Mouse (Mus musculus): ENCODE results near the gene Ctbp1. TPM values are rescaled to one million over a fixed set of nuclear protein-coding genes. Genes with fewer than 3 reads are reported as not detected.

The Ctbp1 gene
- total and polyA plus RNA-seq, 2 experiments from 2014 or later = 364 to 415 TPM

DNA sequence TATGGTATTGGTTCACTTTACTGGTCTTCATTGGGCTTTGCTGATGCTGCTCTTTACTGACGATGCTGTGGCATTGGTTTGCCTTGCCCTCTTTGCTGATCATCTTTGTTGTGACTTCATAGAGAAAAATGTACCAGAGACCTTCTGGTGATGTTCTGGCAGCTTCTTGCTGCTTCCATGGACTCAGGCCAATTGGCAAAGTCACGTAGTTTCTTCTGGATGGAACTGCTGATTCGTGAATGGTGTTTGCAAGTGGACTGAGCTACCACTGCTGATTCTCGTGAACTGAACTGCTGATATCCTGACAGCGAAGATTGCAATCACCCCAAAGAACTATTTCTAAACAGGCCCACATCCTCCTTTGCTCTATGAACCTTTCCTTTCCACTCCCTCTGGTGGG is 20.4 kb downstream of the Ctbp1 start:
- 86% methylated on average over 5 of the region's 5 CpGs for WGBS

DNA sequence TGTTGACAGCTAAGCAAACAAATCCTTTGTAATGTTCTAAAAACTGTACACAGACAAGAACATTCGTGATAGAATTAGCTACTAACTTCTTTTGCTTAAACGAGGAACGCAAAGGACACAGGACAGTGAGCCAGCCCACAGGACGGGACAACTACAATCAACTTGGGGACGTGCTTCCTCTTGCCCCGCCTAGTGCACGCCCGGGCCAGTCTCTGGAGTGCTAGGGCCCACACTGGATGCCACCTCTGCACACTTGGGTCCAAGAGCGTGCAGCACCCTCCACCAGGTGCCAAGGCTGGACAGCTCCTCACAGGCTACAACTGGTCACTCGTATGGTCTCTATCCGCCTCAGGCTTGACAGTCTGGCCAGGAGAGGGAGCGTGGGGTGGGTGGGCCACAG is 26.6 kb downstream of the Ctbp1 start:
- Histone ChIP-seq H3K4me2 (ENCODE audit: low read depth, low read length, poor library complexity, severe bottlenecking) (no peak overlapping the region), H3K27me3 (ENCODE audit: insufficient read depth, low read length) (no peaks in the 10 kb centered on the region), H3K9me3 (ENCODE audit: low read length) (no peaks in the 10 kb centered on the region), H3K27ac (ENCODE audit: low read depth, low read length) (no peak overlapping the region), H3K9ac (replicated peaks; ENCODE audit: low read length, poor library complexity, severe bottlenecking) (no peak overlapping the region), H3K4me1 (ENCODE audit: insufficient read depth, low read length) (no peaks in the 10 kb centered on the region), H3K4me3 (ENCODE audit: low read depth, low read length) (no peak overlapping the region), H3K36me3 (ENCODE audit: insufficient read depth, low read length) (peaks cover 53% of the 10 kb centered on the region)
- ATAC-seq (ENCODE audit: low FRiP score) (no peak), DNase-seq (ENCODE audit: low spot score) (no peak)
- WGBS = 87% methylated on average over 12 of the region's 12 CpGs
- TF ChIP-seq CTCF (IDR thresholded peaks at IDR 0.05) = no peak

More for the DNA sequence above, 20.4 kb downstream of the Ctbp1 start:
- ATAC-seq (ENCODE audit: low FRiP score) (no peak), DNase-seq (ENCODE audit: low spot score) (no peak)
- Histone ChIP-seq H3K27ac (ENCODE audit: low read depth, low read length) (no peak overlapping the region), H3K4me1 (ENCODE audit: insufficient read depth, low read length) (no peaks in the 10 kb centered on the region), H3K9me3 (ENCODE audit: low read length) (no peaks in the 10 kb centered on the region), H3K9ac (replicated peaks; ENCODE audit: low read length, poor library complexity, severe bottlenecking) (no peak overlapping the region), H3K27me3 (ENCODE audit: insufficient read depth, low read length) (no peaks in the 10 kb centered on the region), H3K4me3 (ENCODE audit: low read depth, low read length) (no peak overlapping the region), H3K36me3 (ENCODE audit: insufficient read depth, low read length) (peaks cover 77% of the 10 kb centered on the region), H3K4me2 (ENCODE audit: low read depth, low read length, poor library complexity, severe bottlenecking) (no peak overlapping the region)
- no peak for TF ChIP-seq CTCF (IDR thresholded peaks at IDR 0.05)

DNA sequence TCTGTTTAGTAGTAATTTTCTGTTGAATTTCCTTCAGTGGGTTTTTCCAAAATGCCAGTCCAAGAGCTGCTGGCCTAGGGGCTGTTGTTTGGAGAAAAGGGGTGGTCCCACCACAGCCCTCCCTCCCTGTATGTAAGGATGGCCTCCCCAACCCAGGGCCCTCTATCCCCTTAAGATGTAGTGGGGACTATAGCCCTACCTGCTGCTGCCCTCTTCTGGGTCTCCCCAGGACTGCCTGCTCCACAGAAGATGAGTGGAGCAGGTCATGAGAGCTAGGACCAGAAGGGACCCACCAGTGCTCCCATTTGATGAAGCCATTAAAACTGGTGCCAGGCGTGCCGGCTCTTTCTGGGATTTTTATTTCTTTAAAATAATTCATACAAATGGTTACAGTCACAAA is 27.4 kb downstream of the Ctbp1 start:
- no peak overlapping the region for H3K27ac ChIP-seq (ENCODE audit: low read depth, low read length)
- H3K4me2 ChIP-seq (ENCODE audit: low read depth, low read length, poor library complexity, severe bottlenecking) = no peak overlapping the region
- H3K9ac ChIP-seq (replicated peaks; ENCODE audit: low read length, poor library complexity, severe bottlenecking) = no peak overlapping the region
- TF ChIP-seq CTCF (IDR thresholded peaks at IDR 0.05) = peak; percentile 64
- H3K27me3 ChIP-seq (ENCODE audit: insufficient read depth, low read length) = no peaks in the 10 kb centered on the region
- no peak overlapping the region for H3K4me3 ChIP-seq (ENCODE audit: low read depth, low read length)
- DNase-seq (ENCODE audit: low spot score) (peak; percentile 34), ATAC-seq (ENCODE audit: low FRiP score) (no peak)
- 97% methylated on average over 2 of the region's 2 CpGs for WGBS
- no peaks in the 10 kb centered on the region for H3K9me3 ChIP-seq (ENCODE audit: low read length)
- H3K4me1 ChIP-seq (ENCODE audit: insufficient read depth, low read length) = no peaks in the 10 kb centered on the region
- H3K36me3 ChIP-seq (ENCODE audit: insufficient read depth, low read length) = peaks cover 53% of the 10 kb centered on the region

DNA sequence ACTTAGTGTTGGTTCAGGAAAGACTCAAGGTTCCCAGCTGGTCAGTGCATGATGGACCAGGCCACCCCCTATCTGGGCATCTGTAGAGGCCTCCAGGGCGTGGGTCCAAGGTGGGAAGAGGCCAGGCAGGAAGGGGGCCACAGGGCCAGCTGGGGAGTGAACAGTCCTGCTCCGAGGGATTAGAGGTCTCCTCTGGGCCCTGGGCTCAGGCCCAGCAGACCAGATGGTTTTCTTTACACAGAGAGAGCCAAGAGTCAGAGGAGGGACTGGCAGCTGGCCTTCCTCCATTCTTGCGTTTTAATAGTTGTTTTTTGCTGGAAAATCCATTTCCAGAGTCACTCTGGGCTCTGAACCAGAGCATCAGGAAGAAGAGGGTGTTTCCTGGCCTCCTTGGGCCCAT is 29.1 kb downstream of the Ctbp1 start:
- no peak overlapping the region for H3K9ac ChIP-seq (replicated peaks; ENCODE audit: low read length, poor library complexity, severe bottlenecking)
- no peak overlapping the region for H3K4me3 ChIP-seq (ENCODE audit: low read depth, low read length)
- DNase-seq (ENCODE audit: low spot score) = peak; percentile 85
- ATAC-seq (ENCODE audit: low FRiP score) = no peak
- no peaks in the 10 kb centered on the region for H3K9me3 ChIP-seq (ENCODE audit: low read length)
- H3K4me2 ChIP-seq (ENCODE audit: low read depth, low read length, poor library complexity, severe bottlenecking) = no peak overlapping the region
- H3K27ac ChIP-seq (ENCODE audit: low read depth, low read length) = 0 out of 2 replicates have a peak overlapping the region, but pooled peaks have one; percentile 32
- no peak for TF ChIP-seq CTCF (IDR thresholded peaks at IDR 0.05)
- H3K27me3 ChIP-seq (ENCODE audit: insufficient read depth, low read length) = no peaks in the 10 kb centered on the region
- 66% methylated on average over 3 of the region's 3 CpGs for WGBS
- peaks cover 45% of the 10 kb centered on the region for H3K36me3 ChIP-seq (ENCODE audit: insufficient read depth, low read length)
- no peaks in the 10 kb centered on the region for H3K4me1 ChIP-seq (ENCODE audit: insufficient read depth, low read length)

DNA sequence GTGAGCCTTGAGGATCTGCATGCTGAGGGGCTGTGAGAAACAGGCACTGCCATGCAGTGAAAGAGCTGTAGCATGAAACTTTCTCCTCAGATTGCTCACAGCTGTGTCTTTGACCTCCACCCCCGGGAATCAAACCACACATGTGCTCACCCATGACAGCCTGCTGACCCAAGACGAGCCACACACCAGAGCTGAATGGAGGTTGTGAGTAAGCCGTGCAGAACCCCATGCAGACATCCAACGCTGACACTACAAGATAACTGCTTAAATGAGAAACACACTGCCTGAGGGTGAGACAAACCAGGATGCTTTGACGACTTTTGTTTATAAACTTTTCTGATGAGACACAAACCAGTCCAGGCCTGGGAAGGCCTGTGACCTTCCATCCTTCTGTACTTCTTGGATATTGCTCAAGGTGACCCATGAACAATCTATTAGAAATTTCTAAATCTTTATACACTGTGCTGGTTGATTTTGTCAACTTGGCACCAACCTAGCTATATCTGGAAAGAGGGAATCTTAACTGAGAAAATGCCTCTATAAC is 30.3 kb downstream of the Ctbp1 start:
- H3K9me3 ChIP-seq (ENCODE audit: low read length) = no peaks in the 10 kb centered on the region
- WGBS = 86% methylated on average over 5 of the region's 5 CpGs
- ATAC-seq (ENCODE audit: low FRiP score) (no peak), DNase-seq (ENCODE audit: low spot score) (no peak)
- H3K4me1 ChIP-seq (ENCODE audit: insufficient read depth, low read length) = no peaks in the 10 kb centered on the region
- no peaks in the 10 kb centered on the region for H3K27me3 ChIP-seq (ENCODE audit: insufficient read depth, low read length)
- no peak overlapping the region for H3K27ac ChIP-seq (ENCODE audit: low read depth, low read length)
- no peak overlapping the region for H3K9ac ChIP-seq (replicated peaks; ENCODE audit: low read length, poor library complexity, severe bottlenecking)
- H3K4me3 ChIP-seq (ENCODE audit: low read depth, low read length) = no peak overlapping the region
- no peak overlapping the region for H3K4me2 ChIP-seq (ENCODE audit: low read depth, low read length, poor library complexity, severe bottlenecking)
- H3K36me3 ChIP-seq (ENCODE audit: insufficient read depth, low read length) = peaks cover 33% of the 10 kb centered on the region
- no peak for TF ChIP-seq CTCF (IDR thresholded peaks at IDR 0.05)

DNA sequence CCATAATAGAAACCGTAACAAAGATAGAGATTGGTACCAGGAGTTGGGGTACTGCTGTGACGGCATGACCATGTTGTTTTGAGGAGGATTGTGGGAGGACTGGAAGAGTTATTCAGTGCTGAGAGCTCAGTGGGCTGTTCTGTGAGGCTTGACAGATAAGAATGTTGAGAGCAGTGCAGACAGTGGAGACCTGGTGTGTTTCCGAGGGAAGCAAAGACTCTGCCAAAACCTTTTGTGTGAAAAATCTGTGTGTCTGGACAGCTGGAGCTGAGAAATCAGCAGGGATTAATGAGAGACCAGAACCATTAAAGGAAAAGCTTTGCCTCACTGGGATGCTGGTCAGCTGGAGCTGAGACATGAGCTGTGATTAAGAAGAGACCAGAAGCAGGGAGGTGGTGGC is 34.9 kb downstream of the Ctbp1 start:
- no peak overlapping the region for H3K4me3 ChIP-seq (ENCODE audit: low read depth, low read length)
- no peaks in the 10 kb centered on the region for H3K4me1 ChIP-seq (ENCODE audit: insufficient read depth, low read length)
- H3K27ac ChIP-seq (ENCODE audit: low read depth, low read length) = no peak overlapping the region
- no peaks in the 10 kb centered on the region for H3K27me3 ChIP-seq (ENCODE audit: insufficient read depth, low read length)
- DNase-seq (ENCODE audit: low spot score) (peak; percentile 54), ATAC-seq (ENCODE audit: low FRiP score) (no peak)
- 43% methylated on average over 3 of the region's 3 CpGs for WGBS
- no peak for TF ChIP-seq CTCF (IDR thresholded peaks at IDR 0.05)
- no peak overlapping the region for H3K4me2 ChIP-seq (ENCODE audit: low read depth, low read length, poor library complexity, severe bottlenecking)
- H3K9ac ChIP-seq (replicated peaks; ENCODE audit: low read length, poor library complexity, severe bottlenecking) = no peak overlapping the region
- peaks cover 9% of the 10 kb centered on the region for H3K36me3 ChIP-seq (ENCODE audit: insufficient read depth, low read length)
- no peaks in the 10 kb centered on the region for H3K9me3 ChIP-seq (ENCODE audit: low read length)

All from midbrain, postnatal 0 days (tissue).